Mouse (Mus musculus) bone marrow, adult 2 months (tissue): ENCODE data around the gene Mcl1.

Experiments
- CTCF ChIP-seq: fragments of 200-500 bp; IDR thresholded peaks from 2 replicates; pipeline ENCODE4 v1.5.1; 2011; ENCODE audit warnings: low read length, control low read depth; ENCODE audit not compliant: control insufficient read depth, insufficient read depth
- POLR2A ChIP-seq: fragments of 200-500 bp; IDR thresholded peaks from 2 replicates; pipeline ENCODE4 v1.6.1; 2011; ENCODE audit warnings: low read depth, mild to moderate bottlenecking, control low read depth, low read length, borderline replicate concordance; ENCODE audit not compliant: control insufficient read depth

DNA sequence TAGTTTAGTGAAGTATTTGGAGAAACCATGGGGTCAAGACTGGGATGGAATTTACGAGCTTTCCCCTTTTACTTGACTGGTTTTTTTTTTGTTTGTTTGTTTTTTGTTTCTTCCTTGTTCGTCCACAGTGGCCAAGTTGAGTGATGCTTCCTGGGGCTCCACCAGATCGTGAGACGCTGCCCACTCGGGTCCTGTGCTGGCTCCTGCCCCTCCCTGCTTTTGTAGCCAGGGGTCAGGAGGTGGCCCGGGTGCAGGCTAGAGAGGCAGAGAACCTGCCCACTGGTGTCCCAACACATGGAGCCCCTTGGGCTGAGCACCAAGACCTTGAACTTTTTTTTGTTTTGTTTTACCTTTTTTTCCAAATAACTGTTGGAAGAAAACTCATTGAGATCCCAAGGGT, 27.3 kb upstream of the Mcl1 start:
- no peak for TF ChIP-seq POLR2A
- TF ChIP-seq CTCF, result no peak
